1 mouse cellular context compared by ENCODE assay signal in the genomic region with DNA sequence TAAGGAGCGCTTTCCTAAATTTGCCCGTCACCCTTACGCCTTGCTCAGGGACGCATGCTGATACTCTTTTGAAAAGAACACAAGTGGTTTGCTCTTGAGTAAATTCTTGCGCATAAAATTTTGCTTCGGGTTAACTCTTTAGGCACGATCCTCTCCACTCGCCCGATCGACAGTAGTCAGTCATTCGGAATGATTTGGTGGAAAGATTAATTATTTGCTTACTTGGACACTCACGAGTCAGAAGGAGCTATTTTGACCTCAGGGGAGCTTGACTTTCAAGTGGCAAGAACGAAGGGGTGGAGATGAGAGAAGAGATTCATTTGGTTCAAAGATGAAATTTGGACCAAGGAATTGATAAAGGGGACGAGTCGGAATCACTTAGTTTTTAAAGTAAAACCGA.
TF ChIP-seq lines count a peak whose summit lies in the region.

No protein-coding gene starts in this region.

TF ChIP-seq in CH12.LX, 34 proteins besides CTCF, POLR2A, EP300 and RAD21:
- TF ChIP-seq CHD1 (IDR thresholded peaks at IDR 0.05; ENCODE audit: low read depth, low read length) (no peak; the same call in 1 of the 2 replicates), MAX (IDR thresholded peaks at IDR 0.05; ENCODE audit: low read length) (no peak), BHLHE40 (IDR thresholded peaks at IDR 0.05; ENCODE audit: low read depth, low read length) (no peak), ZKSCAN1 (IDR thresholded peaks at IDR 0.05; ENCODE audit: borderline replicate concordance, low read depth, low read length) (no peak), ZMIZ1 (IDR thresholded peaks at IDR 0.05; ENCODE audit: low read depth, low read length) (no peak), GABPA (IDR thresholded peaks at IDR 0.05; ENCODE audit: insufficient replicate concordance, low read depth, low read length) (no peak), USF1 (IDR thresholded peaks at IDR 0.05; ENCODE audit: low read depth, low read length) (no peak), TCF12 (IDR thresholded peaks at IDR 0.05; ENCODE audit: low read depth, low read length) (no peak), ZC3H11A (IDR thresholded peaks at IDR 0.05; ENCODE audit: low read depth, low read length) (no peak), PAX5 (IDR thresholded peaks at IDR 0.05; ENCODE audit: low read length) (no peak), NRF1 (IDR thresholded peaks at IDR 0.05; ENCODE audit: low read depth, low read length) (no peak), POLR2AphosphoS2 (IDR thresholded peaks at IDR 0.05; ENCODE audit: low read depth, low read length) (no peak), E2F4 (IDR thresholded peaks at IDR 0.05; ENCODE audit: insufficient replicate concordance, low read depth, low read length) (no peak), MYC (IDR thresholded peaks at IDR 0.05; ENCODE audit: low read depth, low read length) (no peak), HCFC1 (IDR thresholded peaks at IDR 0.05; ENCODE audit: low read depth, low read length) (no peak), SIN3A (IDR thresholded peaks at IDR 0.05; ENCODE audit: low read length) (no peak), USF2 (conservative IDR thresholded peaks at IDR 0.05; ENCODE audit: low read depth, low read length) (no peak), MAFK (IDR thresholded peaks at IDR 0.05; ENCODE audit: insufficient replicate concordance, low read length) (no peak), ELF1 (IDR thresholded peaks at IDR 0.05; ENCODE audit: low read depth, low read length) (no peak)
